Mouse (Mus musculus): ENCODE measurements around the gene Cant1. TPM values are rescaled to one million over a fixed set of nuclear protein-coding genes. Genes with fewer than 3 reads are reported as not detected.

Cant1 gene
- total and polyA plus RNA-seq, 3 experiments: 26.0 to 145 (median 34.4) TPM

GRCm38 (mm10) chr11:118372641-118373040 lies 46.2 kb downstream of the Cant1 start:
- no peaks in the 10 kb centered on the region for H3K9me3 ChIP-seq (replicated peaks; ENCODE audit: insufficient read depth, low read length)
- H3K4me3 ChIP-seq (ENCODE audit: control insufficient read depth in 1 of 2, insufficient read depth in 1 of 2, low read depth in 2 of 2, low read length in 2 of 2): no peak overlapping the region
- H3K4me1 ChIP-seq (ENCODE audit: control insufficient read depth in 1 of 2, insufficient read depth in 2 of 2, low read length in 2 of 2): no peaks in the 10 kb centered on the region
- H3K79me2 ChIP-seq (ENCODE audit: control insufficient read depth, insufficient read depth, low read length, poor library complexity): no peaks in the 10 kb centered on the region
- H3K9ac ChIP-seq (ENCODE audit: control insufficient read depth, low read depth, low read length, poor library complexity, severe bottlenecking): no peak overlapping the region
- DNase-seq (ENCODE audit: low read depth, low spot score): no peak
- no peaks in the 10 kb centered on the region for H3K36me3 ChIP-seq (ENCODE audit: control insufficient read depth in 1 of 2, insufficient read depth in 2 of 2, low read length in 2 of 2)
- TF ChIP-seq ELF1 (IDR thresholded peaks at IDR 0.05; ENCODE audit: low read depth, low read length) (no peak), USF1 (IDR thresholded peaks at IDR 0.05; ENCODE audit: low read depth, low read length) (no peak), MAFK (IDR thresholded peaks at IDR 0.05; ENCODE audit: borderline replicate concordance, low read depth, low read length) (no peak), POLR2AphosphoS2 (IDR thresholded peaks at IDR 0.05; ENCODE audit: low read length) (no peak), MXI1 (IDR thresholded peaks at IDR 0.05; ENCODE audit: low read depth, low read length) (no peak), ZMIZ1 (IDR thresholded peaks at IDR 0.05; ENCODE audit: low read depth, low read length) (no peak), MAZ (IDR thresholded peaks at IDR 0.05; ENCODE audit: low read depth, low read length) (no peak), TBP (IDR thresholded peaks at IDR 0.05; ENCODE audit: low read depth, low read length) (no peak), POLR2AphosphoS5 (IDR thresholded peaks at IDR 0.05; ENCODE audit: borderline replicate concordance, low read depth, low read length) (no peak), UBTF (IDR thresholded peaks at IDR 0.05; ENCODE audit: borderline replicate concordance, insufficient read depth, low read depth, low read length) (no peak), GABPA (IDR thresholded peaks at IDR 0.05; ENCODE audit: low read depth, low read length) (no peak), NELFE (IDR thresholded peaks at IDR 0.05; ENCODE audit: low read depth, low read length) (no peak), KAT2A (conservative IDR thresholded peaks at IDR 0.05; ENCODE audit: low read depth, low read length) (no peak), ZC3H11A (IDR thresholded peaks at IDR 0.05; ENCODE audit: low read depth, low read length) (no peak), USF2 (IDR thresholded peaks at IDR 0.05; ENCODE audit: borderline replicate concordance in 1 of 2, insufficient read depth in 1 of 2, low read depth in 1 of 2, low read length in 2 of 2) (no peak), POLR2A (IDR thresholded peaks at IDR 0.05; ENCODE audit: control insufficient read depth in 1 of 2, insufficient read depth in 1 of 2, low read depth in 1 of 2, low read length in 2 of 2, poor library complexity in 1 of 2) (no peak)
- peaks cover 0 to 5% of the 10 kb centered on the region in 2 experiments; a peak in 2 of 4 replicates for H3K27me3 ChIP-seq (ENCODE audit: control insufficient read depth in 1 of 2, insufficient read depth in 2 of 2, low read length in 2 of 2)
- H3K27ac ChIP-seq (ENCODE audit: control insufficient read depth, low read depth, low read length): no peak overlapping the region

- H3K27me3 ChIP-seq (ENCODE audit: control insufficient read depth in 1 of 2, insufficient read depth in 2 of 2, low read length in 2 of 2): peaks cover 0 to 4% of the 10 kb centered on the region in 2 experiments; a peak in 2 of 4 replicates
These were observed 47.0 kb downstream of the Cant1 start for GRCm38 (mm10) chr11:118371876-118372275.

More at GRCm38 (mm10) chr11:118371876-118372275, 47.0 kb downstream of the Cant1 start:
- Histone ChIP-seq H3K9ac (ENCODE audit: control insufficient read depth, low read depth, low read length, poor library complexity, severe bottlenecking) (no peak overlapping the region), H3K9me3 (replicated peaks; ENCODE audit: insufficient read depth, low read length) (no peaks in the 10 kb centered on the region), H3K79me2 (ENCODE audit: control insufficient read depth, insufficient read depth, low read length, poor library complexity) (no peaks in the 10 kb centered on the region), H3K4me3 (ENCODE audit: control insufficient read depth in 1 of 2, insufficient read depth in 1 of 2, low read depth in 2 of 2, low read length in 2 of 2) (no peak overlapping the region), H3K36me3 (ENCODE audit: control insufficient read depth in 1 of 2, insufficient read depth in 2 of 2, low read length in 2 of 2) (no peaks in the 10 kb centered on the region), H3K4me1 (ENCODE audit: control insufficient read depth in 1 of 2, insufficient read depth in 2 of 2, low read length in 2 of 2) (no peaks in the 10 kb centered on the region), H3K27ac (ENCODE audit: control insufficient read depth, low read depth, low read length) (no peak overlapping the region)
- no peak for DNase-seq (ENCODE audit: low read depth, low spot score)
- TF ChIP-seq SIN3A (IDR thresholded peaks at IDR 0.05; ENCODE audit: low read length) (no peak), NRF1 (IDR thresholded peaks at IDR 0.05; ENCODE audit: insufficient read depth, low read depth, low read length, poor library complexity, severe bottlenecking) (no peak), RAD21 (IDR thresholded peaks at IDR 0.05; ENCODE audit: low read depth, low read length) (no peak), TBP (IDR thresholded peaks at IDR 0.05; ENCODE audit: low read depth, low read length) (no peak), ZC3H11A (IDR thresholded peaks at IDR 0.05; ENCODE audit: low read depth, low read length) (no peak), MAZ (IDR thresholded peaks at IDR 0.05; ENCODE audit: low read depth, low read length) (no peak), UBTF (IDR thresholded peaks at IDR 0.05; ENCODE audit: borderline replicate concordance, insufficient read depth, low read depth, low read length) (no peak), ELF1 (IDR thresholded peaks at IDR 0.05; ENCODE audit: low read depth, low read length) (no peak), MAFK (IDR thresholded peaks at IDR 0.05; ENCODE audit: borderline replicate concordance, low read depth, low read length) (no peak), JUND (IDR thresholded peaks at IDR 0.05; ENCODE audit: low read depth, low read length) (no peak)

Measured in MEL (cell line).